19 mouse cellular contexts compared by ENCODE assay signal in the genomic region with DNA sequence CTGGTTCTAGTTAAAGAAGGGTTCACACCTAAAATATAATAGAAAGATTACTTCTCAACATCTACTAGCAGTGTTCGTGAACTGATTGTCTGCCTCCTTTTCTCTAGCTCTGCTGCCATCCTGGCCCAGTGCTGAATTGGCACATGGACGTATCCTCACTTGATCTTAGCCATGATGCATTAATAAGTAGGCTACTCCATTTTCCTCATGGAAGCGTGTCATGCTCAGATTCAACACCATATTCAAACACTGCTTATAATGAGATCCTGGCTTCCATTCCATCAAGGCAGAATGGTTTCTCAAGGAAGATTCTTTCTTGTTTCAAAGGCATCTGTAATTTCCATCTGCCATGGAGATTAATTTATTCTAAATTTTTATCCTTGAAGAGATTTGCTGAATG.
A peak's percentile ranks its signal among the peaks of the same experiment; 100 is the strongest.
DNase-seq lines count a peak whose midpoint lies in the region; ATAC-seq and TF ChIP-seq lines count a peak whose summit lies in the region.
"Had no signal": no experiment of that assay in that cellular context is flagged by ENCODE, and none has a peak within 500 bp of the region (broad histone marks: within the 10 kb centered on the region; RNA-seq: fewer than 3 reads in every experiment).

No protein-coding gene starts in this region.

- WGBS in forebrain, embryonic 14.5 days, result 74% methylated on average over 3 of the region's 3 CpGs
- WGBS in forebrain, embryonic 10.5 days, result 92% methylated on average over 3 of the region's 3 CpGs
- WGBS in forebrain, embryonic 16.5 days, result 60% methylated on average over 3 of the region's 3 CpGs
- WGBS in heart, embryonic 11.5 days (ENCODE audit: insufficient replicate concordance), result 87% methylated on average over 3 of the region's 3 CpGs

- no peaks in the 10 kb centered on the region for H3K4me1 ChIP-seq in forebrain, embryonic 14.5 days (ENCODE audit: control insufficient read depth, insufficient read depth, low read length)
- no peaks in the 10 kb centered on the region for H3K4me1 ChIP-seq in forebrain, embryonic 10.5 days
- H3K4me1 ChIP-seq in forebrain, embryonic 16.5 days (replicated peaks; ENCODE audit: control insufficient read depth, insufficient read depth, low read length), result no peaks in the 10 kb centered on the region
- no peaks in the 10 kb centered on the region for H3K4me1 ChIP-seq in heart, embryonic 11.5 days (ENCODE audit: control insufficient read depth, insufficient read depth, low read length)
- H3K4me1 ChIP-seq: heart, embryonic 10.5 days; hindbrain, embryonic 12.5 days; hindbrain, embryonic 15.5 days had no signal

- H3K9ac ChIP-seq in forebrain, embryonic 14.5 days (ENCODE audit: low read length), result no peak overlapping the region
- no peak overlapping the region for H3K9ac ChIP-seq in forebrain, embryonic 16.5 days (replicated peaks; ENCODE audit: low read depth, low read length)
- no peak overlapping the region for H3K9ac ChIP-seq in heart, embryonic 11.5 days (ENCODE audit: low read depth, low read length)
- H3K9ac ChIP-seq: hindbrain, embryonic 12.5 days; hindbrain, embryonic 15.5 days had no signal

- no peaks in the 10 kb centered on the region for H3K27me3 ChIP-seq in forebrain, embryonic 14.5 days (replicated peaks; ENCODE audit: control insufficient read depth, insufficient read depth, low read length)
- H3K27me3 ChIP-seq in forebrain, embryonic 10.5 days (ENCODE audit: poor library complexity, severe bottlenecking), result no peaks in the 10 kb centered on the region
- no peaks in the 10 kb centered on the region for H3K27me3 ChIP-seq in forebrain, embryonic 16.5 days (replicated peaks; ENCODE audit: control insufficient read depth, insufficient read depth, low read length)
- H3K27me3 ChIP-seq in heart, embryonic 11.5 days (ENCODE audit: control insufficient read depth, insufficient read depth, low read length), result no peaks in the 10 kb centered on the region
- H3K27me3 ChIP-seq: hindbrain, embryonic 12.5 days; hindbrain, embryonic 15.5 days had no signal

- no peaks in the 10 kb centered on the region for H3K36me3 ChIP-seq in forebrain, embryonic 14.5 days (ENCODE audit: control insufficient read depth, insufficient read depth, low read length)
- H3K36me3 ChIP-seq in forebrain, embryonic 10.5 days (replicated peaks), result no peaks in the 10 kb centered on the region
- no peaks in the 10 kb centered on the region for H3K36me3 ChIP-seq in forebrain, embryonic 16.5 days (ENCODE audit: control insufficient read depth, insufficient read depth)
- H3K36me3 ChIP-seq in heart, embryonic 11.5 days (ENCODE audit: control insufficient read depth, insufficient read depth, low read length), result no peaks in the 10 kb centered on the region
- H3K36me3 ChIP-seq: heart, embryonic 10.5 days; hindbrain, embryonic 12.5 days; hindbrain, embryonic 15.5 days had no signal

- H3K9me3 ChIP-seq in forebrain, embryonic 14.5 days (replicated peaks; ENCODE audit: control insufficient read depth, low read length), result no peaks in the 10 kb centered on the region
- H3K9me3 ChIP-seq in forebrain, embryonic 10.5 days, result no peaks in the 10 kb centered on the region
- H3K9me3 ChIP-seq in forebrain, embryonic 16.5 days (ENCODE audit: control insufficient read depth, low read length), result no peaks in the 10 kb centered on the region
- H3K9me3 ChIP-seq in heart, embryonic 11.5 days (replicated peaks; ENCODE audit: control insufficient read depth, low read length), result no peaks in the 10 kb centered on the region
- H3K9me3 ChIP-seq: heart, embryonic 10.5 days; hindbrain, embryonic 12.5 days; hindbrain, embryonic 15.5 days had no signal

- H3K4me2 ChIP-seq in forebrain, embryonic 14.5 days (ENCODE audit: low read length), result no peak overlapping the region
- H3K4me2 ChIP-seq in forebrain, embryonic 16.5 days (ENCODE audit: low read length), result no peak overlapping the region
- no peak overlapping the region for H3K4me2 ChIP-seq in heart, embryonic 11.5 days
- H3K4me2 ChIP-seq: hindbrain, embryonic 12.5 days; hindbrain, embryonic 15.5 days had no signal

- no peak for TF ChIP-seq POLR2A in brain, embryonic 14.5 days (IDR thresholded peaks at IDR 0.05; ENCODE audit: borderline replicate concordance, extremely low read depth, insufficient read depth, insufficient read length, poor library complexity, severe bottlenecking)

- 0 out of 2 replicates have a peak, but pooled peaks have one; percentile 29 for ATAC-seq in forebrain, embryonic 14.5 days
- ATAC-seq in forebrain, embryonic 16.5 days, result peak; percentile 84
- no peak for ATAC-seq in heart, embryonic 11.5 days (replicated peaks; ENCODE audit: insufficient number of reproducible peaks, low FRiP score, low TSS enrichment)
- ATAC-seq: CD4-positive, CD25-positive, alpha-beta regulatory T cell, adult 4 months; intestine, postnatal 0 days had no signal

- peak; percentile 57 for DNase-seq in forebrain, embryonic 14.5 days (ENCODE audit: low spot score)
- DNase-seq in forebrain, embryonic 10.5 days (ENCODE audit: extremely low spot score, low spot score), result no peak
- peak; percentile 65 for DNase-seq in brain, embryonic 14.5 days (ENCODE audit: low read depth)
- DNase-seq in urinary bladder, adult 2 months (ENCODE audit: low spot score), result no peak
- DNase-seq: adrenal gland, adult 2 months; adrenal gland, postnatal 14 days; cerebellum, adult 11 months; cerebellum, adult 2 months; cerebellum, adult 9-11 months; gastrocnemius, postnatal 25 days; heart, adult 18-20 months; kidney, adult 2 months had no signal

- H3K4me3 ChIP-seq in forebrain, embryonic 14.5 days (ENCODE audit: low read depth, low read length), result no peak overlapping the region
- no peak overlapping the region for H3K4me3 ChIP-seq in forebrain, embryonic 10.5 days
- H3K4me3 ChIP-seq in forebrain, embryonic 16.5 days (replicated peaks; ENCODE audit: low read length), result no peak overlapping the region
- no peak overlapping the region for H3K4me3 ChIP-seq in heart, embryonic 11.5 days (ENCODE audit: low read depth, low read length)
- H3K4me3 ChIP-seq: heart, embryonic 10.5 days; hindbrain, embryonic 12.5 days; hindbrain, embryonic 15.5 days had no signal

- H3K27ac ChIP-seq in forebrain, embryonic 14.5 days (ENCODE audit: low read depth, low read length), result no peak overlapping the region
- H3K27ac ChIP-seq in forebrain, embryonic 10.5 days, result no peak overlapping the region
- no peak overlapping the region for H3K27ac ChIP-seq in forebrain, embryonic 16.5 days (ENCODE audit: low read length)
- no peak overlapping the region for H3K27ac ChIP-seq in heart, embryonic 11.5 days (ENCODE audit: low read depth, low read length)
- H3K27ac ChIP-seq: heart, embryonic 10.5 days; hindbrain, embryonic 12.5 days; hindbrain, embryonic 15.5 days had no signal

- no peak for TF ChIP-seq CTCF in brain, embryonic 14.5 days (IDR thresholded peaks at IDR 0.05; ENCODE audit: borderline replicate concordance, extremely low read depth, insufficient read depth, insufficient read length)

Comparison
In these comparisons a context has a peak if more than half of its experiments do, and no peak if none do; other contexts are left out.
1. DNase-seq: peak in forebrain, embryonic 14.5 days (single experiment) and brain, embryonic 14.5 days (single experiment); none in forebrain, embryonic 10.5 days (single experiment) and urinary bladder, adult 2 months (single experiment).